Mouse (Mus musculus) heart, postnatal 4 days (tissue): ENCODE data around the gene Hipk2. TPM values are rescaled to one million over a fixed set of nuclear protein-coding genes. Genes with fewer than 3 reads are reported as not detected.

Source experiments
- DNase-seq: peaks from one replicate; pipeline ENCODE4 v3.0.0; 2021
- total RNA-seq, 2 experiments: library from RNA; stranded (reverse); gene quantifications; 2 replicates each; pipeline ENCODE4 v1.2.3; 2021

The Hipk2 gene
- total RNA-seq, 2 experiments from 2014 or later, result 73.4 to 75.5 TPM

- no peak for DNase-seq
Observed at GRCm38 (mm10) chr6:38901636-38902035, 25.7 kb upstream of the Hipk2 start.

- DNase-seq, result no peak
Observed at GRCm38 (mm10) chr6:38901152-38901551, 25.2 kb upstream of the Hipk2 start.

GRCm38 (mm10) chr6:38900479-38901126 lies 24.6 kb upstream of the Hipk2 start:
- DNase-seq, result no peak

GRCm38 (mm10) chr6:38900073-38900472 lies 24.1 kb upstream of the Hipk2 start:
- DNase-seq, result no peak

GRCm38 (mm10) chr6:38893615-38894014 lies 17.6 kb upstream of the Hipk2 start:
- DNase-seq, result no peak

GRCm38 (mm10) chr6:38892017-38892416 lies 16.1 kb upstream of the Hipk2 start:
- no peak for DNase-seq

- DNase-seq, result no peak
Observed at GRCm38 (mm10) chr6:38889156-38889555, 13.2 kb upstream of the Hipk2 start.

- no peak for DNase-seq
Observed at GRCm38 (mm10) chr6:38887436-38887835, 11.5 kb upstream of the Hipk2 start.

- DNase-seq, result no peak
Observed at GRCm38 (mm10) chr6:38885132-38885531, 9.2 kb upstream of the Hipk2 start.

- DNase-seq, result no peak
Observed at GRCm38 (mm10) chr6:38884482-38884881, 8.5 kb upstream of the Hipk2 start.

- peak; percentile 10 for DNase-seq
Observed at GRCm38 (mm10) chr6:38882728-38883171, 6.8 kb upstream of the Hipk2 start.

- DNase-seq, result no peak
Observed at GRCm38 (mm10) chr6:38881975-38882374, 6.0 kb upstream of the Hipk2 start.

- DNase-seq, result no peak
Observed at GRCm38 (mm10) chr6:38881468-38881867, 5.5 kb upstream of the Hipk2 start.

GRCm38 (mm10) chr6:38877674-38878073 lies 1.7 kb upstream of the Hipk2 start:
- DNase-seq, result no peak

GRCm38 (mm10) chr6:38875258-38876070 lies 501 bp downstream of the Hipk2 start, which contains the start of gene Tbxas1:
Gene Tbxas1 (plus strand): TSS chr6:38875404.
- peak; percentile 65 for DNase-seq

GRCm38 (mm10) chr6:38874565-38875257 lies 1.3 kb downstream of the Hipk2 start:
- no peak for DNase-seq

GRCm38 (mm10) chr6:38874035-38874434 lies 1.9 kb downstream of the Hipk2 start:
- DNase-seq, result peak; percentile 73

- no peak for DNase-seq
Observed at GRCm38 (mm10) chr6:38873316-38873715, 2.6 kb downstream of the Hipk2 start.

- no peak for DNase-seq
Observed at GRCm38 (mm10) chr6:38871051-38871450, 4.9 kb downstream of the Hipk2 start.

GRCm38 (mm10) chr6:38870070-38870469 lies 5.9 kb downstream of the Hipk2 start:
- DNase-seq, result no peak

- DNase-seq, result no peak
Observed at GRCm38 (mm10) chr6:38868974-38869373, 7.0 kb downstream of the Hipk2 start.

- no peak for DNase-seq
Observed at GRCm38 (mm10) chr6:38867291-38867690, 8.7 kb downstream of the Hipk2 start.

- no peak for DNase-seq
Observed at GRCm38 (mm10) chr6:38866761-38867160, 9.2 kb downstream of the Hipk2 start.
